Comparison of ENCODE assay signal across 17 mouse cellular contexts in the genomic region with DNA sequence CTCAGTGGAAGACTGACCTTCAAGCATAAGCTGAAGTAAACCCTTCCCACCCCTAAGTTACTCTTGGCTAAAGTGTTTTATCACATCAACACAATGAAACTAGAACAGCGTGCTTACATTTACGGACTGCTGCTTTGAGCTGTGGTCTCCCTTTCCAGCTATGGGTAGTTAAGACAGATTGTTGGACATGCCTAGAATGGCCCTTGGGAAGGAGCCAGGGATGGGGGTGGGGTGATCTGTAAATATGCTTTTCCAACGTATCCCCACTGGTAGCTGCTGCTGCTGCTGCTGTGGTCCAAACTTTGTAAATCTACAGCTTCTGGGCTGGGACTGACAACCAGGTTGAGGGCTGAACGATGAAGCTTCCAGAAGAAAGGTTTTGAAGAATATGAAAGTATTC. TPM values are rescaled to one million over a fixed set of nuclear protein-coding genes. Genes with fewer than 3 reads are reported as not detected.
DNase-seq lines count a peak whose midpoint lies in the region; ATAC-seq and TF ChIP-seq lines count a peak whose summit lies in the region.
"Had no signal": no experiment of that assay in that cellular context is flagged by ENCODE, and none has a peak within 500 bp of the region (broad histone marks: within the 10 kb centered on the region; RNA-seq: fewer than 3 reads in every experiment).

No protein-coding gene starts in this region.

- no peaks in the 10 kb centered on the region for H3K9me3 ChIP-seq in intestine, embryonic 14.5 days (ENCODE audit: control insufficient read depth, low read length)
- H3K9me3 ChIP-seq in intestine, postnatal 0 days (ENCODE audit: control insufficient read depth) = no peaks in the 10 kb centered on the region
- H3K9me3 ChIP-seq in embryonic facial prominence, embryonic 10.5 days = no peaks in the 10 kb centered on the region
- H3K9me3 ChIP-seq: heart, embryonic 15.5 days had no signal

- H3K4me1 ChIP-seq in intestine, embryonic 14.5 days (replicated peaks; ENCODE audit: control insufficient read depth, insufficient read depth, low read length) = peaks cover 5% of the 10 kb centered on the region; the same call in 1 of the 2 replicates
- H3K4me1 ChIP-seq in intestine, postnatal 0 days (replicated peaks; ENCODE audit: control insufficient read depth, insufficient read depth, low read length) = no peaks in the 10 kb centered on the region
- H3K4me1 ChIP-seq in embryonic facial prominence, embryonic 10.5 days = peaks cover 16% of the 10 kb centered on the region

- H3K27me3 ChIP-seq in intestine, embryonic 14.5 days (replicated peaks; ENCODE audit: control insufficient read depth, insufficient read depth, low read length) = no peaks in the 10 kb centered on the region
- H3K27me3 ChIP-seq in intestine, postnatal 0 days (replicated peaks; ENCODE audit: control insufficient read depth, insufficient read depth, low read length) = no peaks in the 10 kb centered on the region
- no peaks in the 10 kb centered on the region for H3K27me3 ChIP-seq in embryonic facial prominence, embryonic 10.5 days (replicated peaks; ENCODE audit: low read depth, poor library complexity, severe bottlenecking)
- H3K27me3 ChIP-seq: CH12.LX; heart, embryonic 15.5 days had no signal

- no peak for ATAC-seq in intestine, embryonic 14.5 days (replicated peaks; ENCODE audit: low FRiP score, low TSS enrichment, low read depth)
- no peak for ATAC-seq in intestine, postnatal 0 days
- ATAC-seq: forebrain, postnatal 0 days; hindbrain, postnatal 0 days had no signal

- H3K36me3 ChIP-seq in intestine, embryonic 14.5 days (ENCODE audit: control insufficient read depth, insufficient read depth, low read length) = no peaks in the 10 kb centered on the region
- H3K36me3 ChIP-seq in intestine, postnatal 0 days (ENCODE audit: control insufficient read depth, insufficient read depth) = no peaks in the 10 kb centered on the region
- no peaks in the 10 kb centered on the region for H3K36me3 ChIP-seq in embryonic facial prominence, embryonic 10.5 days (replicated peaks)
- H3K36me3 ChIP-seq: heart, embryonic 15.5 days had no signal

- H3K27ac ChIP-seq in intestine, embryonic 14.5 days (ENCODE audit: low read depth) = peak overlapping the region; percentile 36
- no peak overlapping the region for H3K27ac ChIP-seq in intestine, postnatal 0 days (ENCODE audit: low read depth, low read length)
- no peak overlapping the region for H3K27ac ChIP-seq in embryonic facial prominence, embryonic 10.5 days (replicated peaks)
- H3K27ac ChIP-seq: heart, embryonic 15.5 days; liver, embryonic 14.5 days had no signal

- DNase-seq in intestine, embryonic 14.5 days (ENCODE audit: low spot score) = no peak
- DNase-seq in testis, postnatal 10 days (ENCODE audit: low spot score) = peak; percentile 51
- no peak for DNase-seq in testis, postnatal 14 days (ENCODE audit: low spot score)
- peak; percentile 83 to 88 for DNase-seq in kidney, postnatal 4 days
- DNase-seq in embryonic facial prominence, embryonic 10.5 days (ENCODE audit: low spot score) = no peak
- DNase-seq in right cerebral cortex, adult 2 months (ENCODE audit: low spot score in 2 of 2) = no peak
- DNase-seq: adrenal gland, postnatal 14 days; forebrain, postnatal 0 days; gastrocnemius, postnatal 25 days; layer of hippocampus, adult 9-11 months; thymus, postnatal 14 days had no signal

- 44% methylated on average over 4 of the region's 4 CpGs for WGBS in intestine, embryonic 14.5 days
- 60% methylated on average over 4 of the region's 4 CpGs for WGBS in intestine, postnatal 0 days
- WGBS in embryonic facial prominence, embryonic 10.5 days = 87% methylated on average over 4 of the region's 4 CpGs

- no peak overlapping the region for H3K4me3 ChIP-seq in intestine, embryonic 14.5 days (ENCODE audit: low read depth, low read length)
- H3K4me3 ChIP-seq in intestine, postnatal 0 days (ENCODE audit: low read depth, low read length) = no peak overlapping the region
- no peak overlapping the region for H3K4me3 ChIP-seq in embryonic facial prominence, embryonic 10.5 days
- H3K4me3 ChIP-seq: heart, embryonic 15.5 days had no signal

- TF ChIP-seq CTCF in intestine, postnatal 0 days (IDR thresholded peaks at IDR 0.05; ENCODE audit: low read depth) = no peak

- no peak overlapping the region for H3K9ac ChIP-seq in intestine, embryonic 14.5 days (ENCODE audit: low read length)
- H3K9ac ChIP-seq in intestine, postnatal 0 days (ENCODE audit: low read depth, low read length) = no peak overlapping the region
- H3K9ac ChIP-seq: forebrain, postnatal 0 days; heart, embryonic 15.5 days; liver, embryonic 14.5 days had no signal

- H3K4me2 ChIP-seq in intestine, embryonic 14.5 days (ENCODE audit: low read length) = no peak overlapping the region
- no peak overlapping the region for H3K4me2 ChIP-seq in intestine, postnatal 0 days (replicated peaks; ENCODE audit: low read depth)
- H3K4me2 ChIP-seq: heart, embryonic 15.5 days; midbrain, embryonic 11.5 days had no signal

RNA-seq across cellular contexts. Expression of a gene that starts 40.8 kb away (rescaled TPM):
- polyA plus RNA-seq in intestine, embryonic 14.5 days (2014; fragmentation: Nextera tagmentation; extraction: Ambion mirVana) = 354 and 422 TPM in 2 replicates
- 148 and 174 TPM in 2 replicates for polyA plus RNA-seq in intestine, postnatal 0 days (2015; fragmentation: Nextera tagmentation; extraction: Ambion mirVana)
- 181 and 252 TPM in 2 replicates for polyA plus RNA-seq in embryonic facial prominence, embryonic 10.5 days (2016; fragmentation: Nextera tagmentation; extraction: Ambion mirVana)

Comparison
In these comparisons a context has a peak if more than half of its experiments do, and no peak if none do; other contexts are left out.
1. DNase-seq: peak in testis, postnatal 10 days (single experiment) and kidney, postnatal 4 days (2 of 2); none in intestine, embryonic 14.5 days (single experiment), testis, postnatal 14 days (single experiment), embryonic facial prominence, embryonic 10.5 days (single experiment) and right cerebral cortex, adult 2 months (0 of 2).